Mouse (Mus musculus) lung, postnatal 0 days (tissue): Measurements from ENCODE around the gene Eppin.

Experiments used
- CTCF ChIP-seq: IDR thresholded peaks from 2 replicates; pipeline ENCODE4 v1.5.1; 2016; ENCODE audit warnings: antibody characterized with exemption, mild to moderate bottlenecking
- EP300 ChIP-seq: IDR thresholded peaks from 2 replicates; pipeline ENCODE4 v1.6.1; 2016; ENCODE audit warnings: antibody characterized with exemption, mild to moderate bottlenecking, control low read depth

DNA sequence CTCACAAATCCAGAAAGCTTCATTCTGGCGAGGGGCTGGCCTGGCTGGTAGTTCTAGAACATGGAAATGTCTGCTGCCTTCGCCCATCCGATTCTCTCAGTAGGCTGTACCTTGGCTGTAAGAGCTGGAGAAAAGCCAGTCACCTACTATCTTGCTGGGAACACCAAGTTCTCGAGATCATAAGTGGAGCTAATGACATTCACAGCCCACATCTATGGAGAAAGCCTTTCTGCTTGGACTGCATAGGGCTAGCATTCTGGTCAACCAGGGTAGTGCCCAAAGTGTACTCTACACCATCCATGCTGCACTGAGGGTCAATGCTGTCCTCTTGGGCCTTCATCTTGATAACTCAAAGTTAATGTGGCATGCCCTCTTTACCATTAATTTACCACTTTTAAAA, at the start of gene Eppin:
- no peak for TF ChIP-seq EP300
- TF ChIP-seq CTCF: no peak
